ENCODE assay signal across 8 mouse cellular contexts in genomic region chr8:46617690-46618620, GRCm38 (mm10). TPM values are rescaled to one million over a fixed set of nuclear protein-coding genes. Genes with fewer than 3 reads are reported as not detected.
DNase-seq lines count a peak whose midpoint lies in the region; ATAC-seq and TF ChIP-seq lines count a peak whose summit lies in the region.

No protein-coding gene starts in this region.

- H3K4me2 ChIP-seq in kidney, embryonic 14.5 days (replicated peaks; ENCODE audit: low read depth, low read length), result peak overlapping the region; percentile 77
- peak overlapping the region; percentile 97 for H3K4me2 ChIP-seq in heart, embryonic 16.5 days (ENCODE audit: low read depth, low read length)
- peak overlapping the region; percentile 89 for H3K4me2 ChIP-seq in liver, embryonic 11.5 days
- peak overlapping the region; percentile 90 for H3K4me2 ChIP-seq in myocyte (ENCODE audit: low read depth)

- under 1% methylated on average over 38 of the region's 38 CpGs for WGBS in kidney, embryonic 14.5 days
- WGBS in heart, embryonic 16.5 days, result under 1% methylated on average over 38 of the region's 38 CpGs
- WGBS in liver, embryonic 11.5 days, result under 1% methylated on average over 38 of the region's 38 CpGs

- peak overlapping the region; percentile 80 for H3K4me3 ChIP-seq in kidney, embryonic 14.5 days (ENCODE audit: low read length)
- peak overlapping the region; percentile 92 for H3K4me3 ChIP-seq in bone marrow macrophage, adult 2 months (ENCODE audit: insufficient read depth, low read length)
- H3K4me3 ChIP-seq in heart, embryonic 16.5 days (ENCODE audit: low read length), result peak overlapping the region; percentile 93
- H3K4me3 ChIP-seq in liver, embryonic 11.5 days (ENCODE audit: low read depth, low read length), result peak overlapping the region; percentile 70
- peak overlapping the region; percentile 81 for H3K4me3 ChIP-seq in myocyte

- no peak for TF ChIP-seq CTCF in bone marrow macrophage, adult 2 months (IDR thresholded peaks at IDR 0.05; ENCODE audit: low read depth, low read length)

- peak overlapping the region; percentile 82 for H3K9ac ChIP-seq in kidney, embryonic 14.5 days (ENCODE audit: low read depth, low read length)
- peak overlapping the region; percentile 92 for H3K9ac ChIP-seq in heart, embryonic 16.5 days (ENCODE audit: low read length)
- H3K9ac ChIP-seq in liver, embryonic 11.5 days (ENCODE audit: low read depth, low read length), result peak overlapping the region; percentile 86

- H3K9me3 ChIP-seq in kidney, embryonic 14.5 days (ENCODE audit: control insufficient read depth, low read length), result no peaks in the 10 kb centered on the region
- H3K9me3 ChIP-seq in heart, embryonic 16.5 days (replicated peaks; ENCODE audit: control insufficient read depth, low read length), result no peaks in the 10 kb centered on the region
- no peaks in the 10 kb centered on the region for H3K9me3 ChIP-seq in liver, embryonic 11.5 days (ENCODE audit: control insufficient read depth, low read length)

- peaks cover 50% of the 10 kb centered on the region for H3K79me2 ChIP-seq in myocyte (ENCODE audit: control insufficient read depth, insufficient read depth)

- no peaks in the 10 kb centered on the region for H3K27me3 ChIP-seq in kidney, embryonic 14.5 days (ENCODE audit: control insufficient read depth, insufficient read depth, low read length)
- H3K27me3 ChIP-seq in heart, embryonic 16.5 days (ENCODE audit: control insufficient read depth, insufficient read depth, low read length), result no peaks in the 10 kb centered on the region
- no peaks in the 10 kb centered on the region for H3K27me3 ChIP-seq in liver, embryonic 11.5 days (replicated peaks; ENCODE audit: control insufficient read depth, insufficient read depth, low read length)
- H3K27me3 ChIP-seq in myocyte (ENCODE audit: control insufficient read depth, insufficient read depth, insufficient read length), result no peaks in the 10 kb centered on the region

- H3K27ac ChIP-seq in kidney, embryonic 14.5 days (ENCODE audit: low read depth, low read length), result peak overlapping the region; percentile 85
- H3K27ac ChIP-seq in bone marrow macrophage, adult 2 months (ENCODE audit: insufficient read depth, low read depth, low read length), result peak overlapping the region; percentile 69
- peak overlapping the region; percentile 85 for H3K27ac ChIP-seq in heart, embryonic 16.5 days (ENCODE audit: low read length)
- peak overlapping the region; percentile 93 for H3K27ac ChIP-seq in liver, embryonic 11.5 days (ENCODE audit: low read depth, low read length)

- no peak for DNase-seq in kidney, adult 11 months
- no peak for DNase-seq in liver, embryonic 11.5 days (ENCODE audit: low spot score)
- DNase-seq in MN1 (ENCODE audit: low spot score), result no peak
- DNase-seq in yolk sac, embryonic 10.5 days (ENCODE audit: low spot score), result no peak

- peak; percentile 71 for ATAC-seq in kidney, embryonic 14.5 days (ENCODE audit: low FRiP score, low TSS enrichment)
- no peak; the same call in 1 of the 2 replicates for ATAC-seq in heart, embryonic 16.5 days (replicated peaks; ENCODE audit: extremely low read depth, insufficient read depth, low FRiP score)
- peak; percentile 55 for ATAC-seq in liver, embryonic 11.5 days (replicated peaks; ENCODE audit: low FRiP score)

- H3K4me1 ChIP-seq in kidney, embryonic 14.5 days (ENCODE audit: control insufficient read depth, insufficient read depth, low read length), result peaks cover 5% of the 10 kb centered on the region
- peaks cover 29% of the 10 kb centered on the region for H3K4me1 ChIP-seq in bone marrow macrophage, adult 2 months (ENCODE audit: control insufficient read depth, insufficient read depth, low read length)
- peaks cover 27% of the 10 kb centered on the region for H3K4me1 ChIP-seq in heart, embryonic 16.5 days (ENCODE audit: control insufficient read depth, insufficient read depth, low read length)
- peaks cover 8% of the 10 kb centered on the region for H3K4me1 ChIP-seq in liver, embryonic 11.5 days (replicated peaks; ENCODE audit: control insufficient read depth, insufficient read depth, low read length)

- no peak for TF ChIP-seq POLR2A in bone marrow macrophage, adult 2 months (IDR thresholded peaks at IDR 0.05; ENCODE audit: borderline replicate concordance, low read depth, low read length)
- TF ChIP-seq POLR2A in myocyte (IDR thresholded peaks at IDR 0.05; ENCODE audit: insufficient read length, low read depth), result no peak

- H3ac ChIP-seq in myocyte (ENCODE audit: control insufficient read depth, insufficient read length), result peak overlapping the region; percentile 11

- no peaks in the 10 kb centered on the region for H3K36me3 ChIP-seq in kidney, embryonic 14.5 days (ENCODE audit: control insufficient read depth, insufficient read depth, low read length)
- no peaks in the 10 kb centered on the region for H3K36me3 ChIP-seq in heart, embryonic 16.5 days (ENCODE audit: control insufficient read depth, insufficient read depth)
- H3K36me3 ChIP-seq in liver, embryonic 11.5 days (ENCODE audit: control insufficient read depth, insufficient read depth, low read length), result no peaks in the 10 kb centered on the region
- no peaks in the 10 kb centered on the region for H3K36me3 ChIP-seq in myocyte (ENCODE audit: control insufficient read depth, insufficient read depth)

TF ChIP-seq in myocyte, 11 proteins besides CTCF, POLR2A, EP300 and RAD21:
- TF ChIP-seq USF1 (IDR thresholded peaks at IDR 0.05; ENCODE audit: low read depth) (no peak), MAX (IDR thresholded peaks at IDR 0.05; ENCODE audit: low read depth) (no peak), POLR2AphosphoS2 (IDR thresholded peaks at IDR 0.05; ENCODE audit: insufficient read length, low read depth) (no peak), TCF3 (IDR thresholded peaks at IDR 0.05; ENCODE audit: insufficient read length, low read depth) (no peak)

RNA-seq across cellular contexts. Expression of gene Casp3, which starts 0.9 kb away (rescaled TPM):
- 45.9 and 69.4 TPM in 2 replicates for polyA plus RNA-seq in kidney, embryonic 14.5 days (2014; fragmentation: Nextera tagmentation; extraction: Ambion mirVana)
- 36.5 and 37.3 TPM in 2 replicates for polyA plus RNA-seq in bone marrow macrophage, adult 2 months (2012; ENCODE audit: insufficient read depth, insufficient read length, missing spikeins)
- 53.6 and 63.5 TPM in 2 replicates for polyA plus RNA-seq in heart, embryonic 16.5 days (2015; fragmentation: Nextera tagmentation; extraction: Ambion mirVana)
- 155 and 175 TPM in 2 replicates for polyA plus RNA-seq in liver, embryonic 11.5 days (2014; fragmentation: Nextera tagmentation; extraction: Ambion mirVana)
- polyA plus RNA-seq in myocyte (2012; fragmentation: generic; extraction: Trizol), result 24.9 TPM

RNA-seq across cellular contexts. Expression of gene Primpol, which starts 0.9 kb away (rescaled TPM):
- polyA plus RNA-seq in kidney, embryonic 14.5 days (2014; fragmentation: Nextera tagmentation; extraction: Ambion mirVana), result 10.6 and 15.1 TPM in 2 replicates
- 16.6 and 21.3 TPM in 2 replicates for polyA plus RNA-seq in bone marrow macrophage, adult 2 months (2012; ENCODE audit: insufficient read depth, insufficient read length, missing spikeins)
- 9.0 and 9.5 TPM in 2 replicates for polyA plus RNA-seq in heart, embryonic 16.5 days (2015; fragmentation: Nextera tagmentation; extraction: Ambion mirVana)
- polyA plus RNA-seq in liver, embryonic 11.5 days (2014; fragmentation: Nextera tagmentation; extraction: Ambion mirVana), result 16.4 and 18.5 TPM in 2 replicates
- 1.8 TPM for polyA plus RNA-seq in myocyte (2012; fragmentation: generic; extraction: Trizol)
